ENCODE assay signal across 9 mouse cellular contexts in the genomic region with DNA sequence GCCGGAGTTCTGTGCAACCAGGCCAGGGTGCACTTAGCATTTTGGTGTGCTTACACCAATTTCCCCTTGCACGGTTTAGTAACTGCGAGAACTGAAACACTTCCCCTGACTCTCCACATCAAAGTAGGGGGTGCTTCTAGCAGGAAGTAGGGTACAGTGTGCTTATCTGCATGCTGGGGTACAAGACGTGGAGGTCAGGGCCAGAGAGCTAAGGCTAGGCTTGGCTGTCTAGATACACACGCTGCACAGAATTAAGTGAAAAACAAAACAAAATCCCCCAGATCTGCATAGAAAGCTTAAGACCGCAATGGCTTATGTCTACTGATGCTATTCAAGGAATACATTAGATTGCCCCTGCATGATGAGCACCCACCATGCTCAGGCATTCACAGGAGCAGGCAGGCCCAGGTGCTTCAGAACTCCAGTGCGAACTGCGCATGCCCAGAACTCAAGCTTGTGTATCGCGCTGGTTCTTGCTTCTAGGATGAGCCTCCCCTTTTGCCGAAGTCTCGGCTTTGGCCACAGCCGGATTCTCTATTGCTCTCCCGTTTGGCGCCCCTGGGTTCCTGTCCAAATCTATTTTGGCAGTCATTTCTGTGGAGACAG.
DNase-seq lines count a peak whose midpoint lies in the region; ATAC-seq and TF ChIP-seq lines count a peak whose summit lies in the region.
"Had no signal": no experiment of that assay in that cellular context is flagged by ENCODE, and none has a peak within 500 bp of the region (broad histone marks: within the 10 kb centered on the region; RNA-seq: fewer than 3 reads in every experiment).

No protein-coding gene starts in this region.

- intact Hi-C loops in left cerebral cortex, postnatal 14 days (cut with DNase I), result no loop called here

- no peak overlapping the region for H3K4me2 ChIP-seq in heart, embryonic 15.5 days
- no peak overlapping the region for H3K4me2 ChIP-seq in hindbrain, embryonic 12.5 days (replicated peaks)

- H3K4me1 ChIP-seq in heart, embryonic 15.5 days (replicated peaks), result peaks cover 42% of the 10 kb centered on the region
- H3K4me1 ChIP-seq in spleen, adult 2 months (ENCODE audit: control insufficient read depth, insufficient read depth, insufficient read length), result peaks cover 6% of the 10 kb centered on the region; the same call in 1 of the 2 replicates
- no peaks in the 10 kb centered on the region for H3K4me1 ChIP-seq in hindbrain, embryonic 12.5 days
- H3K4me1 ChIP-seq in forebrain, embryonic 10.5 days, result peaks cover 4% of the 10 kb centered on the region; the same call in 1 of the 2 replicates

- H3K4me3 ChIP-seq in heart, embryonic 15.5 days, result no peak overlapping the region
- no peak overlapping the region for H3K4me3 ChIP-seq in spleen, adult 2 months (ENCODE audit: extremely low read depth, insufficient read depth, insufficient read length)
- no peak overlapping the region for H3K4me3 ChIP-seq in hindbrain, embryonic 12.5 days
- no peak overlapping the region for H3K4me3 ChIP-seq in forebrain, embryonic 10.5 days

- H3K36me3 ChIP-seq in heart, embryonic 15.5 days, result no peaks in the 10 kb centered on the region
- H3K36me3 ChIP-seq in spleen, adult 2 months (ENCODE audit: control insufficient read depth, insufficient read depth, low read length), result no peaks in the 10 kb centered on the region
- H3K36me3 ChIP-seq in hindbrain, embryonic 12.5 days, result no peaks in the 10 kb centered on the region
- H3K36me3 ChIP-seq in forebrain, embryonic 10.5 days (replicated peaks), result no peaks in the 10 kb centered on the region

- ATAC-seq in CD4-positive, CD25-positive, alpha-beta regulatory T cell, adult 4 months, result peak; percentile 94
- no peak for ATAC-seq in heart, embryonic 15.5 days (replicated peaks; ENCODE audit: insufficient number of reproducible peaks, insufficient read depth, low FRiP score, low read depth)
- no peak for ATAC-seq in hindbrain, embryonic 12.5 days (ENCODE audit: low FRiP score)
- ATAC-seq: forebrain, embryonic 14.5 days had no signal

- no peaks in the 10 kb centered on the region for H3K27me3 ChIP-seq in heart, embryonic 15.5 days
- no peaks in the 10 kb centered on the region for H3K27me3 ChIP-seq in spleen, adult 2 months (ENCODE audit: control insufficient read depth, insufficient read depth, low read length)
- no peaks in the 10 kb centered on the region for H3K27me3 ChIP-seq in hindbrain, embryonic 12.5 days
- no peaks in the 10 kb centered on the region for H3K27me3 ChIP-seq in forebrain, embryonic 10.5 days (ENCODE audit: poor library complexity, severe bottlenecking)

- H3K9me3 ChIP-seq in heart, embryonic 15.5 days (replicated peaks), result no peaks in the 10 kb centered on the region
- H3K9me3 ChIP-seq in hindbrain, embryonic 12.5 days (replicated peaks), result no peaks in the 10 kb centered on the region
- no peaks in the 10 kb centered on the region for H3K9me3 ChIP-seq in forebrain, embryonic 10.5 days

- DNase-seq in B cell, adult 2 months, result peak; percentile 27 to 40
- DNase-seq in spleen, adult 2 months (ENCODE audit: low read depth in 1 of 2, low spot score in 2 of 2), result peak; percentile 40 to 52
- no peak for DNase-seq in left cerebral cortex, postnatal 14 days (ENCODE audit: low spot score in 2 of 2)
- DNase-seq in forebrain, embryonic 10.5 days (ENCODE audit: extremely low spot score, low spot score), result no peak
- DNase-seq: kidney, adult 2 months had no signal

- 66% methylated on average over 15 of the region's 15 CpGs for WGBS in heart, embryonic 15.5 days
- WGBS in spleen, adult 2 months, result 45% methylated on average over 15 of the region's 15 CpGs
- WGBS in hindbrain, embryonic 12.5 days, result 95% methylated on average over 15 of the region's 15 CpGs
- 92% methylated on average over 15 of the region's 15 CpGs for WGBS in forebrain, embryonic 10.5 days

- peak; percentile 25; the same call in 1 of the 2 replicates for TF ChIP-seq POLR2A in spleen, adult 2 months (IDR thresholded peaks at IDR 0.05; ENCODE audit: low read depth, low read length)

- H3K9ac ChIP-seq in heart, embryonic 15.5 days, result no peak overlapping the region
- no peak overlapping the region for H3K9ac ChIP-seq in hindbrain, embryonic 12.5 days

- TF ChIP-seq CTCF in spleen, adult 2 months (IDR thresholded peaks at IDR 0.05; ENCODE audit: extremely low read depth, insufficient read depth, insufficient read length, insufficient replicate concordance), result no peak

- peak overlapping the region; percentile 49 for H3K27ac ChIP-seq in heart, embryonic 15.5 days
- peak overlapping the region; percentile 48 for H3K27ac ChIP-seq in spleen, adult 2 months (ENCODE audit: insufficient read depth, low read length)
- no peak overlapping the region for H3K27ac ChIP-seq in hindbrain, embryonic 12.5 days
- no peak overlapping the region for H3K27ac ChIP-seq in forebrain, embryonic 10.5 days

Comparison
In these comparisons a context has a peak if more than half of its experiments do, and no peak if none do; other contexts are left out.
1. DNase-seq: peak in B cell, adult 2 months (2 of 2) and spleen, adult 2 months (2 of 2); none in left cerebral cortex, postnatal 14 days (0 of 2) and forebrain, embryonic 10.5 days (single experiment).
2. H3K27ac ChIP-seq: peak in heart, embryonic 15.5 days (single experiment) and spleen, adult 2 months (single experiment); none in hindbrain, embryonic 12.5 days (single experiment) and forebrain, embryonic 10.5 days (single experiment).